Mouse (Mus musculus) lung, postnatal 0 days (tissue): ENCODE results near the gene Ticrr.

ENCODE experiments used
- CTCF ChIP-seq: IDR thresholded peaks from 2 replicates; pipeline ENCODE4 v1.5.1; 2016; ENCODE audit warnings: antibody characterized with exemption, mild to moderate bottlenecking
- EP300 ChIP-seq: IDR thresholded peaks from 2 replicates; pipeline ENCODE4 v1.6.1; 2016; ENCODE audit warnings: antibody characterized with exemption, mild to moderate bottlenecking, control low read depth

DNA sequence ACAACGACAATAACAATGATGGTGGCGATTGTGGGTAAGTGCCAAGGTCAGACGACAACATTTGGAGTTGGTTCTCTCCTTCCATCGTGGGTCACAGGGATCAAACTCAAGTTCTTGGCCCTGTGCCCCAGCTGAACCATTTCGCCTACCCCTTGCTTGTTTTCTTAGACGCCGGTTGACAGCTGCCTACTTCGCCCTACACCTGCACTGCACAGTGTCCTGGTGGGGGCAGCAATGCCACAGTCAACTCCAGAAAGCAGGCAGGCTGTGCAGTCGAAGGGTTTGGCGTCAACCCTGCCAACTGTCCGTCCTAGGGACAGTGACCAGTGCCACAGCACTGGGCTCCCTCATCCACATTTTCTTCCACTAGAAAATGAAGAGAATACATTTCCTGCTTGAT lies 46.7 kb upstream of the Ticrr start:
- no peak for TF ChIP-seq CTCF
- no peak for TF ChIP-seq EP300
